Mouse (Mus musculus) ovary, postnatal 10 days (tissue): ENCODE measurements around the gene Topors.

Source experiments
- DNase-seq: peaks from one replicate; pipeline ENCODE4 v3.0.0; 2022; ENCODE audit warnings: low spot score

Gene Topors

DNA sequence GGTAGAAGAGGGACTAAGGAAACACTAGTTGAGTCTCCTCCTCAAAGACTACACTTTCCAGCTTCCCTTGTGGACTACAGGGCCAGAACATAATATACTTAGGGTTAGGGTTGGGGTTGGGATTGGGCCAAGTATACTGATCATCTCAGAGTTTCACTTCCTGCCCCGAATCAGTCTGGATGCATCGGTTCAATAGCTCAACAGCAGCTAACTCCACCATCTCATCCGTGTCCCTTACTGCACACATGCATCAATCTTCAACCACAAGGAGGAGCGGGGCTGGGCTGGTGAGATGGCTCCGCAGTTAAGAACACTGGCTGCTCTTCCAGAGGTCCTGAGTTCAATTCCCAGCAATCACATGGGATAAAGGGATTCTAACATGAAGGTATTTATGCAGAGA is 18.7 kb downstream of the Topors start:
- DNase-seq, result no peak

GRCm38 (mm10) chr4:40244035-40244434 is 25.6 kb downstream of the Topors start:
- no peak for DNase-seq

GRCm38 (mm10) chr4:40243006-40243405 is 26.6 kb downstream of the Topors start:
- no peak for DNase-seq

GRCm38 (mm10) chr4:40241928-40242327 is 27.7 kb downstream of the Topors start:
- no peak for DNase-seq

- DNase-seq, result no peak
Measured at GRCm38 (mm10) chr4:40240272-40240744, 29.3 kb downstream of the Topors start.

GRCm38 (mm10) chr4:40239409-40240271 is 30.0 kb downstream of the Topors start, which contains the start of gene Ddx58:
Ddx58 (minus strand) TSS chr4:40239828.
- peak; percentile 15 for DNase-seq

DNA sequence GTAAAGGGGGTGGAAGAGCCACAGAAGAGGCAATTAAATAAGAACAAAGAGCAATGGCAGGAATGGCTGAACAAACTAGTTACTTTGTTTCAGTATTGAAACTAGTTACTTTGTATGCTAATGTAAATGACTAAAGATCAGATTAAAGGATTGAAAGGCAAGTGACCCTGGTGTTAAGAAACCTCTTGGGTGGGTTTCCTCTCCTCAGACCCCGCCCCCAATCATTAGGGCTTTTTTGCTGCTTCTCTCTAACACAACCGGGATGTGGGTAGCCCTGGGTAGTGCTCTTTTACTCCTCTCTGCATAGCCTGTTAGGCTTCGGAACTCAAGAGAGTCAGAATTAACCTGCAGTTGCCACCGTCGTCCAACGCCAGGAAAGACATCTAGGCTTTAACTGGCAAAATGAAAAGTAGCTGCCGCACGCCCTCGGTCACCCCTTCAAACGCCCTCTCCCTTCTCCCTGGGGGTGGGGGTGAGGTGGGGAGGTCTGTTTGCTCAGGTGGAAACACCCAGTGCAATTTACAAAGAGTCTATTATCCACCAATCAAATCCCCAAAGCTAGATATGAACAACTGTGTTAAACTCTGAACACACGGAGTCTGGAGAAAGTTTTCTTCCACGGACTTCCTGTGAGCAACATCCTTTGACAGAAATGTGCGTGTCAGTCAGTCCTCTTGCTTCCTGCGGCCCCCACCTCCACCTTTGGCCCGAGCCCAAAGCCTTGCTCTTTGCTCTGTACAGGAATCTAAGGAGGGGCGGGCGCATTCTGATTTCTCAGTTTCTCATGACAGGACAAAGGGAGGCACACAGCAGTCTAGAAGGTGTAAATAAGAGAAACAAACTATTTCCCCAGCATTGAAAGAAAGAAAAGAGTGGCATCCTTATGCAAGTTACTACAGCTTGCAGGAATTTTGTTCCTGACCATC is 30.9 kb downstream of the Topors start:
- peak; percentile 6 for DNase-seq

DNA sequence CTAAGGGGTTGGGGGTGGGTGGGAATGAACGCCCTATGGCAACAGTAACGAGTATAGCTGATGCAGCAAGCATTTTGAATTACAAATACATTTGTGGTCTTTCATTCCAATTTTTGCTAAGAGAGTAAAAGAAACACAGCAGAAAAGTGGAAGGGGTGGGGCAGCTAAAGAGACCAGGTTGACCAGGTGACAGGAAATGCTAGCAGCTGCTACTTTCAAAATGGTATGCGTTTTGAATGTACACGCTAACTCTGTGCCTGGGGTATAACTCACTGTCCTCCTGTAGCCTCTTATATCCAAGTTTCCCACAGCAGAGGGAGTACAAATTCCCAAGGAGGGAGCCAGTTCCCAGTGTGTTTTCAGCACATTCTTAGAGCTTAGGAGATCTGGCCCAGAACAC is 32.8 kb downstream of the Topors start:
- no peak for DNase-seq

DNA sequence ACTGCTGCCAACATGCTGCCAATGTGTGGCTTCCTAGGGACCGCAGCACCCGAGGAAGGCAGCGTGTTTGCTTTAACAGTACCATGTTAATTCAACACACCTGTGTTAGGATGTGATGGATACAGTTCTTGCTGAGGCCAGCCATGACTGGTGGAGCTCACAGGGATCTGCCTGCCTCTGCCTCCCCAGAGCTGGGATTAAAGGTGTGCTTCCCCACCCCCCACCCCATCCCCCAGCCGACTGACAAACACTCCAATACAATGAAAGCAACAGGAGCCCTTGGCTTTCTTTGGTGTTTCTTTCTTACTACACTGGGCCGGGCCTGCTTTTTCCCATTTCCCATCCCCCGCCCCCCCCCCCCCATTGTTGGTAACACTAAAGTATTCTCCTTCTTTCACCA is 35.4 kb downstream of the Topors start:
- DNase-seq, result no peak

GRCm38 (mm10) chr4:40233062-40233664 is 36.5 kb downstream of the Topors start:
- no peak for DNase-seq

DNA sequence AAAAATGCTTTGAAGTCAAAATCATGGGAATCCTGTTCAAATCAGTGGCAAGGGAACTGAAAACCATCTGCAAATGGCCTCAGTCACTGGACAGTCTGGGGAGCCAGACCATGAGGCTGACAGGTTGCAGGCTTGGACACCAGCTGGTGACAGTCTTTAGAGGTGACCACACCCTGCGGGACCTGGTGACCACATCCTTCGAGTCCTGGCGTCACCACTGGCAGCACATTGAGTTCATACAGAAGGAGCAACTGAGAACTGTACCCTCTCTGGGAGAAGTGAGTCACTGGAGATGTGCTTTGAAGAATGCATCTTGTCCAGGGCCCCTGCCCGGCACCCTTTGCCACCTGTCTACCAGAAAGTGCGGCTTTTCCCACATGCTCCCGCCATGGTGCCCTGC is 39.9 kb downstream of the Topors start:
- DNase-seq, result no peak

DNA sequence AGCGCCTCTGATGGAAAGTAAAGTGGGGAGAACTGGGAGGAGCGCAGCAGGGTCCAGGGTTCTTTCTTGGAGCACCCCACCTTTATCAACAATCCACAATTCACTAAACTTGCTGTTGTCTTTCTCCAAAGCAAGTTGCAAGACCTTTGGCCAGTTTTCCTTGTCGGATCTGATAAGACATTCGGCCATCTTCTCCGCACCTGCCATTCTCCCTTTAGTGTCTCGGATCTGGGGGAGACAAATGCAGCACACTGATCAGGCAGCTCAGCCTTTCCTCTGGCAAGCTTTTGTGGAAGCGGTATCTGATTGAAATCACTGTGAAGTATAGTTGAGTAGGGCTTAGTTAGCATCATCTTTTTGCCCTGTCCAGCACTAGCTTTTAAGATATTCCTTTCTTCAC is 41.8 kb downstream of the Topors start:
- no peak for DNase-seq

- no peak for DNase-seq
Measured at GRCm38 (mm10) chr4:40227131-40227530, 42.5 kb downstream of the Topors start.

- DNase-seq, result no peak
Measured at GRCm38 (mm10) chr4:40226095-40226494, 43.6 kb downstream of the Topors start.

GRCm38 (mm10) chr4:40221876-40222585 is 47.6 kb downstream of the Topors start:
- DNase-seq, result no peak

DNA sequence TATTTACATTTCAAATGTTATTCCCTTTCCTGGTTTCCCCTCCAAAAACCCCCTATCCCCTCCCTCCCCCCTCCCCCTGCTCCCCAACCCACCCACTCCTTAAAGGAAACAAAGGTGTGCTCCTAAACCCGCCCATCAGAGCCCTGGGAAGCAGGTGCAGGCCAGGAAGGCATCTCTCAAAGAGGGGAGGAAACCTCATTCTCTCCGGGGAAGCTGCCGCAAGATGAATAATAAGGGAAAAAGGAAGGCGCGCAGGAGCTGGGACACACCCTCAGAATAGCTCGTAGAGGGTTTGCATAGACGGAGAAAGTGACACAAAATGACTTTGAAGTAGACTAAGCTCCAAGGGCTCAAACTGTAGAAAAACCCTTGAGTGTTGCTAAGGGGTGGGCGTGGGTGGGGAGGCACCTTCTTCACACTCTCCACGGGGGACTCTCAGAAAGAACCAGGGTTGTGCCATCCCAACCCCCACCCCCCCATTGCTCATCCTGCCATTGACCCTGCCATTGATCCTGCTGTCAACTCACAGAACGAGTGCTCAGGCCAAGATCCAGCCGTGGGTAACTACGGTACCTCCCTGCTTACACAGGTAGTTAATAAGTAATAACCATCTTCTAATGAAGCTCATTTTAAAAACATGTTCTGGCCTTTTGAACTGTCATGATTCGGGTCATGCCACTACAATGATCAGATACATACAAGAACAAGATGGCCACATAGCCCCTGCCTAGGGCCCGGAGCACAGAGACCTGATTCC is 48.5 kb downstream of the Topors start:
- DNase-seq, result no peak

GRCm38 (mm10) chr4:40220437-40220836 is 49.2 kb downstream of the Topors start:
- no peak for DNase-seq

DNA sequence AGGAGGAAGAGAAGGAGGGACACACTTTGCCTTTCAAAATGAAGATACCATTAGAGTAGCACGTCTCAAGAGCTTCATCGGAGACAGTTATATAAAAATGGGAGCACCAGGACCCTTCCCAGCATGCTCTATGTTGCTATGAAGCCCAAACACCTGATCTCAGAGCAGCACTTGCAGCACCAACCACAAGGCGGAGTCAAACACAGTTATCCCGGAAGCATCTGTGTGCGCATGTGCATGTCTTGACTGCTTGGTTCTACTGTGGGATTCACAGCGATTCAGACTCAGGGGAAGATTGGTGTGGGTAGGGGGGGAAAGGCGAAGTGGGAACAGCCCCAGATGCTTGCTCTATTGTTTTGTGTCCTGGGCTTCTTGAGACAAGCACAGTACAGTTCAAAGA is 51.3 kb downstream of the Topors start:
- no peak for DNase-seq

DNA sequence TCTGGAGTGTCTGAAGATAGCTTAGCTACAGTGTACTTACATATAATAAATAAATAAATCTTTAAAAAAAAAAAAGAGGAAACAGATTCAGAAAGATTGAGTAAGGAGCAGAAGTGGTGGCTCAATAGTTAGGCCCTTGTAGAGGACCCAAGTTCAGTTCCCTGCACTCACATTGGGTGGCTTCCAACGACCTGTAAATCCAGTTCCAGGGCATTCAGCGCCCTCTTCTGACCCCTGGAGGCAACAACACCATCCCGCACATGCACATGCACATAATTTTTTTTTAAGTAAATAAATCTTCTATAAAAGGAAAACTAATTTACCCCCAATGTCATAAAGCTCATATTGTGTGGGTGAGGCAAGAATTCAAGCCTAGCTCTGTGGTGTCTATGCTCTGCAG is 51.7 kb downstream of the Topors start:
- DNase-seq, result no peak

- DNase-seq, result no peak
Measured at GRCm38 (mm10) chr4:40212177-40212576, 57.5 kb downstream of the Topors start.
